Mouse (Mus musculus) liver, embryonic 14.5 days (tissue): ENCODE measurements around the gene Ddx55.

Experiments used
- CTCF ChIP-seq: IDR thresholded peaks from 2 replicates; pipeline ENCODE4 v1.5.1; 2016; ENCODE audit warnings: antibody characterized with exemption, low read depth, control low read depth
- EP300 ChIP-seq: IDR thresholded peaks from 2 replicates; pipeline ENCODE4 v1.6.1; 2016; ENCODE audit warnings: antibody characterized with exemption, low read depth

- no peak for TF ChIP-seq EP300
- peak; percentile 66 for TF ChIP-seq CTCF
Observed at GRCm38 (mm10) chr5:124610965-124611364, 58.3 kb downstream of the Ddx55 start.
